ENCODE assay signal across 11 mouse cellular contexts in genomic region chr10:26798752-26799411, GRCm38 (mm10). TPM values are rescaled to one million over a fixed set of nuclear protein-coding genes. Genes with fewer than 3 reads are reported as not detected.
A peak's percentile ranks its signal among the peaks of the same experiment; 100 is the strongest.
DNase-seq lines count a peak whose midpoint lies in the region; ATAC-seq lines count a peak whose summit lies in the region.
"Had no signal": no experiment of that assay in that cellular context is flagged by ENCODE, and none has a peak within 500 bp of the region (broad histone marks: within the 10 kb centered on the region; RNA-seq: fewer than 3 reads in every experiment).

No protein-coding gene starts in this region.

- no peak overlapping the region for H3K4me2 ChIP-seq in embryonic facial prominence, embryonic 14.5 days (ENCODE audit: low read depth, low read length)
- H3K4me2 ChIP-seq in liver, embryonic 15.5 days = peak overlapping the region; percentile 15; the same call in 1 of the 2 replicates
- H3K4me2 ChIP-seq: forebrain, embryonic 15.5 days had no signal

- no peak for ATAC-seq in embryonic facial prominence, embryonic 14.5 days (ENCODE audit: low read depth)
- no peak for ATAC-seq in liver, embryonic 15.5 days (ENCODE audit: insufficient read depth)
- ATAC-seq: forebrain, embryonic 15.5 days; midbrain, embryonic 16.5 days had no signal

- no peaks in the 10 kb centered on the region for H3K4me1 ChIP-seq in embryonic facial prominence, embryonic 14.5 days (ENCODE audit: control insufficient read depth, insufficient read depth, low read length)
- H3K4me1 ChIP-seq in embryonic facial prominence, embryonic 10.5 days = peaks cover 12% of the 10 kb centered on the region
- peaks cover 26% of the 10 kb centered on the region for H3K4me1 ChIP-seq in liver, embryonic 15.5 days (replicated peaks)

- no peaks in the 10 kb centered on the region for H3K27me3 ChIP-seq in embryonic facial prominence, embryonic 14.5 days (replicated peaks; ENCODE audit: control insufficient read depth, insufficient read depth, low read length)
- H3K27me3 ChIP-seq in embryonic facial prominence, embryonic 10.5 days (replicated peaks; ENCODE audit: low read depth, poor library complexity, severe bottlenecking) = no peaks in the 10 kb centered on the region
- H3K27me3 ChIP-seq in liver, embryonic 15.5 days = no peaks in the 10 kb centered on the region
- H3K27me3 ChIP-seq: forebrain, embryonic 15.5 days had no signal

- WGBS in embryonic facial prominence, embryonic 14.5 days = 77% methylated on average over 10 of the region's 10 CpGs
- WGBS in embryonic facial prominence, embryonic 10.5 days = 82% methylated on average over 10 of the region's 10 CpGs
- 35% methylated on average over 10 of the region's 10 CpGs for WGBS in liver, embryonic 15.5 days (ENCODE audit: insufficient replicate concordance)

- H3K9me3 ChIP-seq in embryonic facial prominence, embryonic 14.5 days (ENCODE audit: control insufficient read depth, low read length) = no peaks in the 10 kb centered on the region
- no peaks in the 10 kb centered on the region for H3K9me3 ChIP-seq in embryonic facial prominence, embryonic 10.5 days
- H3K9me3 ChIP-seq in liver, embryonic 15.5 days (replicated peaks) = no peaks in the 10 kb centered on the region
- H3K9me3 ChIP-seq: forebrain, embryonic 15.5 days had no signal

- H3K36me3 ChIP-seq in embryonic facial prominence, embryonic 14.5 days (ENCODE audit: control insufficient read depth, insufficient read depth, low read length) = no peaks in the 10 kb centered on the region
- H3K36me3 ChIP-seq in embryonic facial prominence, embryonic 10.5 days (replicated peaks) = no peaks in the 10 kb centered on the region
- H3K36me3 ChIP-seq in liver, embryonic 15.5 days (replicated peaks) = no peaks in the 10 kb centered on the region
- H3K36me3 ChIP-seq: forebrain, embryonic 15.5 days had no signal

- peak overlapping the region; percentile 49; the same call in 1 of the 2 replicates for H3K27ac ChIP-seq in embryonic facial prominence, embryonic 14.5 days (replicated peaks; ENCODE audit: low read depth, low read length)
- no peak overlapping the region for H3K27ac ChIP-seq in embryonic facial prominence, embryonic 10.5 days (replicated peaks)
- peak overlapping the region; percentile 53; the same call in 1 of the 2 replicates for H3K27ac ChIP-seq in liver, embryonic 15.5 days (replicated peaks)
- H3K27ac ChIP-seq: forebrain, embryonic 15.5 days had no signal

- no peak overlapping the region for H3K9ac ChIP-seq in embryonic facial prominence, embryonic 14.5 days (ENCODE audit: low read depth, low read length)
- H3K9ac ChIP-seq in liver, embryonic 15.5 days = no peak overlapping the region
- H3K9ac ChIP-seq: forebrain, embryonic 15.5 days had no signal

- no peak for DNase-seq in embryonic facial prominence, embryonic 14.5 days (ENCODE audit: low spot score)
- no peak for DNase-seq in embryonic facial prominence, embryonic 10.5 days (ENCODE audit: low spot score)
- peak; percentile 4 to 19 for DNase-seq in spleen, postnatal 36 days (ENCODE audit: low spot score in 2 of 2)
- DNase-seq in spleen, postnatal 14 days (ENCODE audit: low spot score in 2 of 2) = no peak
- DNase-seq in retina, embryonic 14.5 days (ENCODE audit: low spot score) = no peak
- DNase-seq in urinary bladder, adult 2 months (ENCODE audit: low spot score) = no peak
- DNase-seq in cerebellum, adult 18-20 months = no peak
- DNase-seq: cerebellum, adult 11 months had no signal

- no peak overlapping the region for H3K4me3 ChIP-seq in embryonic facial prominence, embryonic 14.5 days (ENCODE audit: low read depth, low read length)
- H3K4me3 ChIP-seq in embryonic facial prominence, embryonic 10.5 days = no peak overlapping the region
- no peak overlapping the region for H3K4me3 ChIP-seq in liver, embryonic 15.5 days (replicated peaks)
- H3K4me3 ChIP-seq: forebrain, embryonic 15.5 days had no signal

RNA-seq across cellular contexts. Expression of gene Arhgap18, which starts 45.7 kb away (rescaled TPM):
- polyA plus RNA-seq in embryonic facial prominence, embryonic 14.5 days (2014; fragmentation: Nextera tagmentation; extraction: Ambion mirVana) = 28.8 TPM in 2 replicates
- 8.7 and 11.1 TPM in 2 replicates for polyA plus RNA-seq in embryonic facial prominence, embryonic 10.5 days (2016; fragmentation: Nextera tagmentation; extraction: Ambion mirVana)
- polyA plus RNA-seq in liver, embryonic 15.5 days (2015; fragmentation: Nextera tagmentation; extraction: Ambion mirVana) = 7.2 and 7.9 TPM in 2 replicates
- 10.7 and 11.7 TPM in 2 replicates for polyA plus RNA-seq in urinary bladder, adult 2 months (2012; rRNA removed)

Comparison
In these comparisons a context has a peak if more than half of its experiments do, and no peak if none do; other contexts are left out.
1. DNase-seq: peak in spleen, postnatal 36 days (2 of 2); none in embryonic facial prominence, embryonic 14.5 days (single experiment), embryonic facial prominence, embryonic 10.5 days (single experiment), spleen, postnatal 14 days (0 of 2), retina, embryonic 14.5 days (single experiment), urinary bladder, adult 2 months (single experiment) and cerebellum, adult 18-20 months (0 of 2).